Comparison of ENCODE assay signal across 11 mouse cellular contexts in the genomic region with DNA sequence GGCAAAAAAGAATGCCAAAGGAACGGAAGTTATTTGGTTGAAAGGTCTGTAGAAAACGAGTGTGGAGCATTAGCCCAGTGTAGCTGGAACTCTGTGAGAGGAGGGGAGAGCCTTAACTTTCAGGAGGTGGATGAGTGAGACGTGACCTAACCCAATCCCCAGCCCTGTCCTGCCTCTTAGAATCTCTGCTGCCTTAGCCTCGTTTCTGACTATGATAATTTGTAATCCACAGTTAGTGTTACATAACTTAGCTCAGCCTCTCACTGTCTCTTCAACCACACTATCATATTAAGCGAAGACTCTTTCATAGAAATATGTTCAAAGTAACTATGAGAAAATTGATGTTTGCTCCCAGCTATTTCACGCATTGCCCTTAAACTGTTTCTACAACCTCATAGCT.
"Had no signal": no experiment of that assay in that cellular context is flagged by ENCODE, and none has a peak within 500 bp of the region (broad histone marks: within the 10 kb centered on the region; RNA-seq: fewer than 3 reads in every experiment).

No protein-coding gene starts in this region.

- DNase-seq: retina, postnatal 1 day; right cerebral cortex, adult 18-20 months; right cerebral cortex, postnatal 25 days; right cerebral cortex, postnatal 4 days; spleen, adult 18-20 months; thymus, adult 18-20 months; thymus, adult 2 months; thymus, postnatal 14 days; thymus, postnatal 25 days; thymus, postnatal 36 days; thymus, postnatal 4 days had no signal
